Mouse (Mus musculus) cerebellum, adult (tissue): Measurements from ENCODE around the gene Myh10.

Source experiments
- ATAC-seq: cut with Nextera tagmentation; 2 replicates; pipeline ENCODE4 v1.9.2; 2017; ENCODE audit warnings: mild to moderate bottlenecking, moderate library complexity, mixed read lengths; ENCODE audit not compliant: insufficient number of reproducible peaks, low FRiP score, low TSS enrichment

Myh10 gene

DNA sequence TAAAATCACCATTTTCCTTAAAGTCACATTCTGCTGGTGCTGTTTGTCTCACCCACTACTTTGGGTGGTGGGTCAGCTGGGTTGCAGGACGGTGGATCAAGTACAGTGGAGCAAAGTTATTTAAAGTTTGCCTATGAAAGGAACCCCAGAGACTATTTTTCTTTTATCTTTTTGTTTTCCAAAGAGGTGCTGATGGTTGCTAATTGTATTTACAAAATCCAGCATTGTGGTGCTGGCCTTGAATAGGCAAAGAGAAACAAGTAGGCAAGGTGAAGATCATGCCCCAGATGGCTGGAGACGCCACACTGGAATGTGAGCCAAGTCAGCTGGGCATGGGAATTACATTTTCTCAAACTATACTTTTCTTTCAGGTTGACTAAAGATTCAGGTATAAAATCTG is 51.3 kb downstream of the Myh10 start:
- no peak for ATAC-seq

DNA sequence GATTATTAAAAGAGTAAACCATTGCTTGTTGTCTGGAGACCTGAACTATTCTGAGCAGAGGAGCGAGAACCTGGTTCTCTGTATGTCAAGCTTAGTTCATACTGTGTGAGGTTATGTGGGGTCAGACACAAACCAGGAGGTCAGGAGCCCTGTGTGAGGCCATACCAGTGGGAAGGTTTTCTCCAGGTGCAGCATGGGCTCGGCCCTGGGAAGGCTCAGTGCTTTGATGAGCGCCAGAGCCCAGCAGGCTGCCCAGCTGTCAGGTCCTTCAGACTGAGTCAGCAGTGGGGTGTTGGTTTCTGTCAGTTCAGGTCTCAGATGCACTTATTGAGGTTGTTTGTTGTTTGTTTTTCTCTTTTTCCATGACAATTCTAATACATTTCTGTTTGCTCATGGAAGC is 52.8 kb downstream of the Myh10 start:
- ATAC-seq, result no peak

GRCm38 (mm10) chr11:68745374-68746200 is 54.2 kb downstream of the Myh10 start:
- no peak for ATAC-seq

DNA sequence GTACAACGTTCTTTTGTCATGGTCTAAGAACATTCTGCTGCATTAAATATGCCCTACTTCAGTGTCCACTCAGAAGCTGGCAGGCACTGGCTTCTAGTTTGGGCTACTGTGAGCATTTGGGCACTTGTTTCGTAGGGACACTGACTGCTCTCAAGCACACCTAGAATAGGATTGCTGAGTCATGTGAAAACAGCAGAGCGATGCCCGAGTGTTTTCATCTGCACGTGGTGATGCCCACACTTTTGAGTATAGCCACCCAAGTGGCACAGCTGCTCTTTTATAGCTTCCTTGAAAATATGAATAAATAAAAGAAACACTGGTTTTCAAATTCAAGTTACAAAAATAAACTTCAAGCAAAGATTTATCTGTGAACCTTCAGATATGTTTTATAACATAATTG is 56.8 kb downstream of the Myh10 start:
- ATAC-seq, result no peak

- ATAC-seq, result no peak
These were observed 58.8 kb downstream of the Myh10 start for GRCm38 (mm10) chr11:68750206-68750605.

- ATAC-seq, result no peak
These were observed 59.6 kb downstream of the Myh10 start for GRCm38 (mm10) chr11:68750938-68751337.

DNA sequence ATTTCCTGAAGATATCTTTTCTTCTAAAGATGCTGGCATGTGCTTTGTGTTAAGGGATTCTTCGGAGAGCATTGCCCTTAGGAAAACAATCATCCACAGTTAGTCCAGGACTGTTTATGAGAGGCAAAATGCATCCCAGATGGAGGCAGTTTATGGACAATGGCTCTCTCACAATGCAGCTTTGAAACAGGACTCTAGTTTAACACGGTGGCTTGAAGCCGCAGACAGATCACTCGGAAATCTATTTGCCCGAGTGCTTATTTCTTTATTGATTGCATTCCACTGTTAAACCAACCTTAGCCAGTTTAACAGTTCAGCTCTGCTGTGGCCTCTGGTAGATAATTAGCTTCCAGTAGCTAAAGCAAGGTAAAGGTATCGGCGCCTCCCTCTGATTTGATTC is 62.9 kb downstream of the Myh10 start:
- no peak for ATAC-seq

- no peak for ATAC-seq
These were observed 65.3 kb downstream of the Myh10 start for GRCm38 (mm10) chr11:68756456-68757348.

GRCm38 (mm10) chr11:68759691-68760090 is 68.3 kb downstream of the Myh10 start:
- peak; percentile 63; the same call in 1 of the 2 replicates for ATAC-seq

DNA sequence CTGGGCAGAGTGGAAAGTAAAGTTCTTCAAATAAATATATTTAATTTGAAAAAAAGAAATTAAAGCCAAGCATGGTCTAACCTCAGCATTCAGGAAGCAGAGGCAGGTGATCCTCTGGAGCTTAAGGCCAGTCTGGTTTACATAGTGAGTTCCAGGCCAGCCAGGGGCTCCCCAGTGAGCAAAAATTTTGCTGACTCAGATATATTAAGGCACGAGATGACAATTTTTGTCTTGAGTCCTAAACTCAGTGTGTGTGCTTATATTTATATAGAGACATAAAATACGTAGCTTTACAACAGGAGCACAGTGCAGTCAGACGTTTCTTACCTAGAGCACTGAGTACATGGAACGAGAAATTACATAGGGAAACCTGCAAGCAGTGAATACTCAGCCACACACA is 69.8 kb downstream of the Myh10 start:
- ATAC-seq, result no peak

DNA sequence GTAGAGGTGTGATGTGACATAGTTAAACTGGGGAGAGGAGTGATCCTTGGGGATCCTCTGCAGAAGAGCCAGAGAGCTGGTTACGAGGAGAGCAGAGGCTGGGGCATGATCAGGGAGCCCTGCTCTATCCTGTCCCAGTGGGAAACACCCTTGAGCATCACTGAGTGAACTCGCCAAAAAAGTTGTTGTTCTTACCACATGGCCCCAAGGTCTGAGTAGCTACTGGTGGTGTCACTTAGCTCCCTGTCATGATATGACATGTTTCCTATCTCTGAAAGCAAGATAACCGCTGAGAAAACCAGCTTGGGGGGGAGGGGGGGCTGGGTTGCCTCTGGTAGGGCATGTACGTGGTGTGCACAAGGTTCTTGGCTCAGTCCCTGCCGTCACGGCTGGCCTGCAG is 70.3 kb downstream of the Myh10 start:
- ATAC-seq, result no peak

GRCm38 (mm10) chr11:68764622-68765021 is 73.3 kb downstream of the Myh10 start:
- peak; percentile 67; the same call in 1 of the 2 replicates for ATAC-seq

DNA sequence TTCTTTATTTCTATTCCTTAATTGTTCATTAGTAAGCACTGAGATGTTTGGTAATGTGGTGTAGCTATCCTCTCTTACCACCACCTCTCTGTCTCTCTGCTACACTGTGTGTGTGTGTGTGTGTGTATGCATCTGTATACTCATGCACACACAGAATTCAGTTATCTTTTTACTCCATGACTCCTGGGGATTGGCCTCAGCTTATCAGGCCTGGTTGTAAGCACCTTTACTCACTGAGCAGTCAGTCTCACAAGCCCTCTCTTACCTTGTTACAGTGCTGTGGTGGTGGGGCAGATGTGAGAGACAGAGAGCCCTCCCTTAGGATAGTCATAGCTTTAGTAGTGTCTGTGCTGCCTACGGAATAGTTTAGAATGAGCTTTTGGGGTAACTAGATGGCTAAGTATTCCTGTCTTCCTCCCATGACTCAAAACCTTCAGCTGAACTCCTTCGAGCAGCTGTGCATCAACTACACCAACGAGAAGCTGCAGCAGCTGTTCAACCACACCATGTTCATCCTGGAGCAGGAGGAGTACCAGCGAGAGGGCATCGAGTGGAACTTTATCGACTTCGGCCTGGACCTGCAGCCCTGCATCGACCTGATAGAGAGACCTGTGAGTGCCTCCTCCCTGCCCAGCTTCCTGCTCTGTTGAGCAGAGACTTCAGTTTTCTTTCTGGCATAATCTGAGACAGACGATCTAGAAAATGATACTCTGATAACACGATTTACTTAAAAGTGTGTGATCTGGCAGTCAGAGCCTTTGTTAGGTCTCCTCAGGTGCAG is 76.6 kb downstream of the Myh10 start:
- ATAC-seq, result no peak

DNA sequence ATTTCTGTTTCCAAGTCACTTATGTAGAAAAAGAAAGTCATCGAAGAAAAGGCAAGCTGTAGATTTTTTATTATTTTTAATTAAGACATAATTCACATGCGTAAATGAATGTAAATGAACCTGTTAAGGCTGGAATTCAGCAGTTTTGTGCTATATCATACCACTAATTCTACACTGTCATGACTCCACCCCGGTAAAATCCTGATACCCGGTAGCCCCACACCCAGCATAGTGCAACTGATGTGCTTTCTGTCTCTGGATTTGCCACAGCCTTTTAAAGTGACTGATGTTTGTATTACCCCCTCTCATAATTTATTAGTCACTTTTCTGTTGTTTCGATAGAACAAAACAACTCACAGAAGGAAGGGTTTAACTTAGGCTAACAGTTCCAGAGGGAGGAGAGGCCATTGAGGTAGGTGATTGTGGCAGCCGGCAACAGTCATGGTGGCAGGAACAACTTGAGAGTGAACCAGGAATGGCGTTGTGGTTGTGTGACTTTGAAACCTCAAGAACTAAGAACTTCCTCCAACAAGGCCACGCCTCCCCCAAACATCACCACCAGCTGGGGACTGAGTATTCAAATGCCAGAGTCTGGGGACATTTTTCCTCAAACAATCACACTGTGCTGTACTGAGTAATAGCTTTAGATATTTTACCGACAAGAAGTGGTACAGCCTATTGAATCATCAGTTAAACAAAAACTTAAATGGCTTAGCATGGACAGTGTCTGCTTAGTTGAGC is 78.6 kb downstream of the Myh10 start:
- no peak for ATAC-seq

DNA sequence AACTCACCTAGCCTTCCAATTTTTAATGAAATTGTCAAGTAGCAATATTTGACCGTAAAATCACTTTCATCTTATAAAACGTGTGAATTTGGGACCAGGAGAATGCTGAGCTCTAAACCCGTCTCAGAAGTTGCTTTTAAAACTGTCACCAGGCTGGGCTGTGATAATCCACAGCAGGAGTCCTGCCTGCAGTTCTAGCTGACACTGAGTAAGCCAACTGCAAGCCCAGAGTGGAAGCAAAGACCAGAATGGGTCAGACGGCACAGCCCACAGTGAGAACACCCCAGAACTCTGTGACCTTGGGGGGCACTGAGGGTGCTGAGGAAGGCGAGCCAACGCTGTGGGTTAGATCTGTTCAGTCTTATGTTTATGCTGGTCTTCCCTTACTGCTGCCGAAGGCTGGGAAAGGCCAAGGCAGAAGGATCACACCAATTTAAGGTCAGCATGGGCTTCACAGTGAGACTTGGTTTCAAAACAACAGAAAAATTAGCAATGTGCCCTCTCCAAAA is 84.8 kb downstream of the Myh10 start:
- no peak for ATAC-seq

- ATAC-seq, result no peak
These were observed 86.6 kb downstream of the Myh10 start for GRCm38 (mm10) chr11:68777933-68778332.

DNA sequence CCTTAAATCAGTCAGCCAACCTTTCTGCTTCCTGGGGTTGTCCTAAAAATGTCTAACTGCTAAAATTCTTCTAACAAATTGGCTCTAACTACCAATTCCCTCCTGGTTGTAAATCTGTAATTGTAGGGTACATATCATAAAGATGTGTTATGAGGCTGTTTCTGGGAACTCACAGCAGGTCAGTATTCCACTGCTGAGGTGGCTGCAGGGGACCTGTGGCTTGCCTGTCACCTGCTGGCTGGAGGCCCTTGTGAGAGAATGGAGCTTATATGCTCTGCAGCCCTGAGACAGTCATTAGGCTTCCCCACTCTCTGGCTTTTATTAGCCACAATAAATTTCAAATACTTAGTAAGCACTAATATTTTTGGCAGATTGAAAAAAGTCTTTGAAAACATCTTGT is 87.5 kb downstream of the Myh10 start:
- no peak for ATAC-seq

DNA sequence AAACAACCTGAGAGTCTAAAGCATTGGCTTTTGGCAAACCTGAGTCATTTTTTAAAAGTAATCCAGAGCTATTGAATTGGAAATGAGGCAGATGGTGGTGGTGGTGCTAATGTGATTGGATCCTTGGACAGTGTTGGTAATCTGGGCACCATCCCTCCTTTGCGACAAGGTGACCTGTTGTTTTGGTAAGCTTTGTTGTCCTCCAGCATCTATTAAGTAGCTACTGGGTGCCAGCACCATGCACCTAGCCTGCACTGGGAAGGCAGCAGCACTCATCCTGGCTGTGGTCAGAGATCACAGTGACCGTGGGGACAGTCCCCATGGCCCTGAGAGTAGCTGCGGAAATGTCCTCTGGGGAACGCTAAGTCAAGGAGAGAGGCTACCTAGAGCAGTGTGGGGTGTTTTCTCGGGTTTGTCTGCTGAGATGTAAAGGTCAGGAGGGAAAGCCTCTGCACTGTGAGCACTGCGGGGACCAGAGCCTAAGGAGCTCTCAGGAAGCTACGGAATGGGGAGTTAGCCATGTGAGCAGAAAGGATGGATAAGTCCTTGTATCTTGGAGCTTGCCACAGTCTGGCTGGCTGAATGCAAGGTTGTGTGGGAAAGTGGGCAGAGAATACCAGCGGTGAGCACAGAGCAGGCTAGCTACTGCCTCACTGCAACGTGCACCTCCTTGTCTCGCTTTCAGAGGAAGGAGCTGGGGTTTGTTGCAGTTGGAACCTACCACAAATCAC is 88.5 kb downstream of the Myh10 start:
- no peak for ATAC-seq

GRCm38 (mm10) chr11:68780466-68781114 is 89.2 kb downstream of the Myh10 start:
- no peak for ATAC-seq
